Mouse (Mus musculus) CD8-positive naive resting alpha-beta T cell, adult 2 months (primary cell): ENCODE results near the gene Tmem217.

ENCODE experiments used
- DNase-seq, 2 experiments: peaks; one replicate each; pipeline ENCODE4 v3.0.0; 2022; ENCODE audit warnings: low read depth in 2 of 2, low spot score in 2 of 2

Tmem217 gene

DNA sequence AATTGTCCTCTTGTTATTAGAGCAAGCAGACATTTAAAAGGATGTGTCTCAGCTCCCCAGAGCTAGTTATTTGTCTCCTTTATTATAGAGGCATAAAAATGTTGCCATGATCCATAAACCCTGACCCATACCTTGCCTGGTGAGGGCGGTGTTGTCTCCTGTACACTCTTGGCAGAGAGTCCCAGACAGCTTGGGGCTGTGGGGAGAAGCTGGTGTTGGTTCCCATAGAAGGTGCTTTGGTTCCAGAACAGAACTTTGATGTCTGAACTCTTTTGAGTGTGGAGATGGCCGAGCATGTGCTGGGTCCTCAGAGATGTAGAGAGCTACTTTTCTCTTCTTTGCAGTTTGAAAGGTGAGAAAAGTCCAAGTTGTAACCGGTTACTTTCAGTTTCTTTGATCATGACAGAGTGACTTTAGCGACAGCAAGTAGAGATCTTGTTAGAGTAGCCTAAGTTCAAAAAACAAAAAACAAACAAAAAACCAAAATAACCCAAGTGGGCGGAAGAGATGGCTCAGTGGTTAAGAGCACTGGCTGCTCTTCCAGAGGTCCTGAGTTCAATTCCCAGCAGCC is at the start of gene Tmem217:
TSS of gene Tmem217 (minus strand) at position 224 of the 571 bp plus-strand sequence.
- peak in 1 of 2 experiments; percentile 20 for DNase-seq

DNA sequence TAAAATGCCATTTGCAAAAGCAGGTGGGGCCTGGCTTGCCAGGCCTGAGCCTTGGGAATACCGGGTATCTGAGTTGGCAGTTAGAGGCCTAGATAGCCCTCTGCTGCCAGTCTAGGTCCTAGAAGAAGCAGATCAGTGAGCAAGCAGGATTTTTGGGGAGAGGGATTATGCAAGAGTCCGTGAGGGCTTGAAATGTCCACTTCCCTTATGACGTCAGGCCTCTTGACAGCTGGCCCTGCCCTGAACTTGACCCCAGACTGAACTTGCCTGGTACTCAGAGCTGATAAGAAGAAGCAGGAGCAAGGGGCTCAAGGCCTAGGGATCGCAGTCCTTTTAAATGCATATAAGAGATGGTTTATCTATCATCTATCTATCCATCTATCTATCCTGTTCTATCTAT is 49.2 kb upstream of the Tmem217 start:
- no peak for DNase-seq

- no peak for DNase-seq
These were observed 47.4 kb upstream of the Tmem217 start for GRCm38 (mm10) chr17:29599537-29599936.

- DNase-seq, result no peak
These were observed 46.9 kb upstream of the Tmem217 start for GRCm38 (mm10) chr17:29599051-29599450.

GRCm38 (mm10) chr17:29596771-29597132 is 44.6 kb upstream of the Tmem217 start:
- DNase-seq, result no peak

GRCm38 (mm10) chr17:29595891-29596770 is 43.9 kb upstream of the Tmem217 start:
- DNase-seq, result no peak

DNA sequence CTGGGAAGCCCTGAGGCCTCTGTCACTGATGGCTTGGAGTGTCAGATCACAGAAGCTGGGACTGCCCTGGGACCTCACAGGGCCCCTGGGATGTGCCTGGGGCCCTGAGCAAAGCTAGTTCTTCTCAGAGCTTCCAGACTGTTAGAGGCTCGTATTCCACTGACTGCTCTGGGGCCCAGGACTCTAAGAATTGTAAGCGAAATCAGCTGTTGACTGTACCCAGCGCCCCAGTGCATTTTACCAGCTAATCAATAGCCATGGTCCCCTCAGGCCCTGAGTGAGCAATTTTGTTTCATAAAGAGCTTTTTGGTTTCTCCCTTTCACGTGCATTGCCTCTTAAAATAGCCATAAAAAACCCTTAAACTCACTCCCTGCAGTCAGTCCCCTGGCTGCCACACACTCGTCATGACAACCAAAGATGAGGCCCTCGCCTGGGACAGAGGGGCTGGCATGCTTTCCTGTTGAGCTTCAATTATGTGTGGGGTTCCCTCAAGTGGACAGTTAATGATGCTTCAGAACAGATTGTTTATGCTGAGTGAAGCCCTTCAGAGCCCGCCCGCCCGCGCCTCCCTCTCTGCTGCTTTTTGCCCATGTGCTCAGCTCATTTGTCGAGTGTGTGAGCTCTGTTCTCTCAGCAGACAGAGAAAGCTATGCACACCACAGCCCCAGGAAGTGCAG is 37.2 kb upstream of the Tmem217 start:
- DNase-seq, result no peak

GRCm38 (mm10) chr17:29586921-29587320 is 34.7 kb upstream of the Tmem217 start:
- DNase-seq, result no peak

DNA sequence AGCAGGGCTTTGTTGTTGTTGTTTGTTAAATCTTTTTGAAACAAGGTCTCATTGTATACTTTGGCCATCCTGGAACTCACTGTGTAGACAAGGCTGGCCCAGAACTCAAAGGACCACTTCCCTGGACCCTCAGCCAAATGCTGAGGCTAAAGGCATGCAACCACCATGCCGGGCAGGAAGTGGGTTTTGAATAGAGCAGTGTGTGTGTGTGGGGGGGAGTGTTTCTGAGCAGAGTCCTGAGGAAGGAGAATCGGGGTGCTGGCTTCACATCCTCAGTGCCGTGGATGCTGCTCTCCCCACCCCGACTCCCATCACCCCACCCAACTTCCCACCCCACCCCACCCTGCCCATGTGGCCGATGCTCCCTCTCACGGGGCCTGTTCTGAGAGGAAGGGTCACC is 33.3 kb upstream of the Tmem217 start:
- DNase-seq, result peak in 1 of 2 experiments; percentile 24

- no peak for DNase-seq
These were observed 32.6 kb upstream of the Tmem217 start for GRCm38 (mm10) chr17:29584737-29585136.

DNA sequence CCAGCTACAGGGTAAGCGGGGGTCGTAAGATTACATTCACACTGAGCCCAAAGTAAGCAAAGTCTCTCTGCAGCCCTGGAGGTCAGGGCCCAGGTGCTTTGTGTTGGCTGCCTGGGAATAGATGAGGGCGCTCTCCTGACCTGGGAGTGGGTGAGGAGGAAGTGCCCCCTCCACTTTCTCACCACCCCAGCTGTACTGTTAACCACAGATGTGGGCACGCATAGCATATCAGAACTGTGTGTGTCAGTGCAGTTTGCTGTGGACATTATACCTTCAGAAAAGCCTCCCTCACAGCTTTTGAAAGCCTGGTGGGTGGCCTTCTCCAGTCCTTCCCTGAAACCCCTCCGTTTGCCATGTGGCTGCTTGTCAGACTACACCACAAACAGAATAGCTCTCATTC is 32.1 kb upstream of the Tmem217 start:
- DNase-seq, result peak in 1 of 2 experiments; percentile 36

DNA sequence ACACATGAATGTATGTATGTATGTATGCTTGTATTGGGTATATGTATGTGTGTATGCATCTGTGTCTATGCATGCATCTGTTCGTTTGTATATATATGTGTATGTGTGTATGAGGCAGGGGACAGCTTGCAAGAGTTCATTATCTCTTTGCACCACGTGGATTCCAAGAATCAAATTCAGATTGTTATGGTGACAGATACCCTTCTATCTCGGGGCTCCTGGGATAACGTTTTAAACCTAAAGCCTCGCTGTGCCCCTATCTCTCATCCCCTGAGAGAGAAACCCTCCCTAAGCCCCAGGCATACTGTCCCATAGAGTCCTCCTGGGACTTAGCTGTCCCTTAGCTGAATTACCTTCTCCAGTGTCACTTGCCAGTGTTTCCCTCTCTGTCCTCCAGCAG is 31.4 kb upstream of the Tmem217 start:
- DNase-seq, result no peak

DNA sequence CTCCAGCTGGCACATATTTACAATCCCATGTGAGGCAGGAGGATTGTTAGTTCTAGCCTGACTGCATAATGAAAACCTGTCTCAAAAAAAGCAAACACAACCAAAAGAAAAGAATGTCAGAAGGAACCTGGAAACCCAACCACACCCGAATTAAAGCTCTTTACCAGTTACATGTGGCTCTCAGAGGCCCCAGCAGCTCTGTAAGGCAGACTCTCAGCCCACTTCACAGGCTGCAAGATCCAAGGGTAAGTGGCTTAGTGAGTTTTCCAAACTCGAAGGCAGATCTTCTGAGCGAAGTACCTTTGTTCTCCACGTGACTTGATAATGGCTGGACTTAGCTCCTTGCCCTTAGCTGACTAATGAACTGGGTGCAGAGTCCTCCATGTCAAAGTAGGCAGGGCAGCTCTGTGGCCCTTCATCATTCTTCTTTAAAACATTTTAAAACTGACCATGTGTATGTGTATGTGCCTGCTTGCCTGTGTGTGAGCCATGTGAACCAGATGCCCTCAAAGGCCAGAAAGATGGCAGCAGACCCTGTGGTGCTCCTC is 27.5 kb upstream of the Tmem217 start:
- no peak for DNase-seq

DNA sequence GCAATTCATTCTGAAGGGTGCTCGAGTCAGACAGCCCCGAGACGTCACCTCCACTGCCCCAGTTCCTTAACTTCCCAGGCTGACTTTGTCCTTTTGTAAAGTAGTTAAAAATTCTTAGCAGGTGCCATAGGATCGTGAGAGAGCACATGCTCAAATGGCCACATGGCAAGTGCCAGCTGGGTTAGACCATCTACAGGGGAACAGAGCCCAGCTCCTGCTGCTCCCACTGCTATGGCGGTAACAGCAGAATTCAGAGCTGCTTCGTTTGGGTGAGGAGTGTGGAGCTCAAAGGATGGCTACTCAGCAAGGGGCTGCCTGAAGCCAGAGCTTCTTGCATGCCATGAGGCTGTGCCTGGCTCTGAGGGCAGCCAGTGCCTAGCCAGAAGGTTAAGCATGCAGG is 17.6 kb upstream of the Tmem217 start:
- DNase-seq, result no peak

- DNase-seq, result no peak
These were observed 16.2 kb upstream of the Tmem217 start for GRCm38 (mm10) chr17:29568435-29568834.

DNA sequence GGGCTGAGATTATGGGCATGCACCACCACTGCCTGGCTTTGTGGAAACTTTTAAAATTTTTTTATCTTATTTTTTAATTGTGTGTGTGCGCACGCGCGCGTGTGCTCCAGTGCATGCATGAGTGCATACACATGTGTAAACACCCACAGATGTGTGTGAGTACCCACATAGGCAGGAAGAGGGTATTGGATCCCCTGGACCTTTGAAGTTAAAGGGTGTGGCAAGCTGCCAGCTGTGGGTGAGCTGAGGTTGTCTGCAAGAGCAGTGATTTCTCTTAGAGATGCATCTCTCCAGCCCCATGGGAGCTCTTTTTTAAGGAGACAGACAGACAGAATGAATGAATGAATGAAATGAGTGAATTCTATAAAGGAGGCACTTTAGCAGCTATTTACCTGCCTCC is 13.3 kb upstream of the Tmem217 start:
- DNase-seq, result no peak

DNA sequence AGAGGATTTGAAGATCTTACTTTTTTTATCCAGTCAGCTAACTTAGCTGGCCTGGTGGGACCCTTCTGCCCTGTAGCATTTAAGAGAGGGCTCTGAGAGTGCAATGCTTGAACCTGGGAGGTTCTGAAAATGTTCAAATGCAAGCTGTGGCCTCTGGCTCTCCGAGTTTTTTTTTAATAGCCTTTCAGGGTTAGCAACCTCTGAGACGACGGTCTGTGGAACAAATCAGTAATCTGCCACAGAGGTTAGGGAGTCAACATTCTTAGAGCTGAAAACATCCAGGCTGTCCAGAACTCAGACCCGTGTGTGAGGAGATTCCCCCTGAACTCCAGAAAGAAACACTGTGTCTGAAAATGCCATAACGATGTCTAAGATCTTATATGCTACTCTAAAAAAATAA is 6.3 kb upstream of the Tmem217 start:
- no peak for DNase-seq

- DNase-seq, result no peak
These were observed 4.7 kb upstream of the Tmem217 start for GRCm38 (mm10) chr17:29556893-29557292.

DNA sequence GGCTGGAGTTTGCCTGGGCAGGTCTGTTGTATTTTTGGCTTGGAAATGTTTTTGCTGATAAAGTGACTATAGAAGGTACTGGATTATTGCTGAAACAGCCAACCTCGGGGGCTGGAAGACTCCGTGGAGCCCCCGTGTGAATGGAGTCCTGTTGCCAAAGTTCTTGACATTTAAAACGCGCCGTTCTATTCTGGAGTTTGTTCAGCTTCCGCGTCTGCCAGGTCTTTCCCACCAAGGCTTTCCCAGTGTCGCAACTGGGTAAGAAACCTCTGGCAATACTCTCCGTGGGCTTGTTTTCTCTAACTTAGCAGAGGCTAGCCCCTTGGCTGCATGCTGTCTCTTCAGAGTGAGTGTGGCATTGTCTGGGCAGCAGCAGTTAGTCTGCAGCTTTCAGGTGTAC is 4.3 kb upstream of the Tmem217 start:
- DNase-seq, result no peak

GRCm38 (mm10) chr17:29554176-29554575 is 2.0 kb upstream of the Tmem217 start:
- DNase-seq, result no peak

DNA sequence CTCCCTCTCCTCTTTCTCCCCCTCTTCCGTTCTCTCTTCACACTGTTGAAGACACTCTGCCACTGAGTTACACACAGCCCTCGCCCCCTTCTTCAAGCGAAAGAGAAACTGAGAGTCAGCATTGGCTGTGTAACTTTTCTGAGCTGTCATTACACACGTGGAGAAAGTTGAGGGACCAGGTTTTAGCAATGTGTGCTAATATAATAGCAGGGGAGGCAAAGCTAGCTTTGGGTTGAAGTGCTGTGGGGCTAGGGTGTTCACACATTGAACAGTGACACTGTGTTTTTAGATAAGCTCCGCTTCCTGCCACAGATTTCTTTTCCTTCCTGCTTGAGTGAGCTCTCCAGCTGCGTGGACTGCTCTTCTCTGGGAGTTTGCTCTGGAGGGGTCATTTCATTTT is 1.2 kb downstream of the Tmem217 start:
- DNase-seq, result peak in 1 of 2 experiments; percentile 15
